ENCODE assay signal across 11 mouse cellular contexts in the genomic region with DNA sequence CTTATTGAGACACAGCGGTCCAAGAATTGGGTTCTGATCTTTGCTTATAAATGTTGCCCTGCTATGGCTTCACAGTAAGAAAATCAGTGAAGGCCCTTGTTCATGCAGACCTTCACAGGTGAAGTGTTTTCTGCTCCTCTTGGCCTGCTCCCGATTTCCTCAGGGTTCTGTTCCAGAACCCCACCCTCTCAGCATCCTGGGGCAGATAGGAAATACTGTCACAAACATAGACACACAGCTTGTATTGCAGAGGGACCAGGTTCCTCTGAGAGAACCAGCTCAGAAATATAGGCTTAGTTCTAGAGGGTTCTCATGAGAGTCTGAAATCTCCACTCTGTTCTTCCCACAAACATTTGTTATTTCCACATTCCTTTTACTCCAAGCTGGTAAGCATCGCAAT. TPM values are rescaled to one million over a fixed set of nuclear protein-coding genes. Genes with fewer than 3 reads are reported as not detected.
DNase-seq lines count a peak whose midpoint lies in the region; ATAC-seq lines count a peak whose summit lies in the region.
"Had no signal": no experiment of that assay in that cellular context is flagged by ENCODE, and none has a peak within 500 bp of the region (broad histone marks: within the 10 kb centered on the region; RNA-seq: fewer than 3 reads in every experiment).

No protein-coding gene starts in this region.

- DNase-seq in heart, postnatal 10 days = no peak
- DNase-seq in lung, postnatal 25 days (ENCODE audit: low spot score) = no peak
- no peak for DNase-seq in adrenal gland, postnatal 4 days (ENCODE audit: low spot score in 2 of 2)
- DNase-seq in layer of hippocampus, adult 18-20 months (ENCODE audit: low spot score in 2 of 2) = no peak

- no peaks in the 10 kb centered on the region for H3K36me3 ChIP-seq in heart, embryonic 12.5 days
- no peaks in the 10 kb centered on the region for H3K36me3 ChIP-seq in lung, embryonic 15.5 days
- no peaks in the 10 kb centered on the region for H3K36me3 ChIP-seq in heart, embryonic 15.5 days
- no peaks in the 10 kb centered on the region for H3K36me3 ChIP-seq in stomach, embryonic 15.5 days

- H3K9ac ChIP-seq in heart, embryonic 12.5 days = no peak overlapping the region
- no peak overlapping the region for H3K9ac ChIP-seq in lung, embryonic 15.5 days
- H3K9ac ChIP-seq in heart, embryonic 15.5 days = no peak overlapping the region
- no peak overlapping the region for H3K9ac ChIP-seq in stomach, embryonic 15.5 days
- H3K9ac ChIP-seq: neural tube, embryonic 12.5 days had no signal

- intact Hi-C loops in heart, postnatal 10 days (cut with DNase I) = loop anchor here (2.0 kb wide), 1 partner anchor 15 kb away; no protein-coding TSS in a partner anchor

- no peaks in the 10 kb centered on the region for H3K9me3 ChIP-seq in heart, embryonic 12.5 days (replicated peaks)
- H3K9me3 ChIP-seq in lung, embryonic 15.5 days = no peaks in the 10 kb centered on the region
- H3K9me3 ChIP-seq in heart, embryonic 15.5 days (replicated peaks) = no peaks in the 10 kb centered on the region
- H3K9me3 ChIP-seq in stomach, embryonic 15.5 days = no peaks in the 10 kb centered on the region
- H3K9me3 ChIP-seq: forebrain, embryonic 10.5 days; megakaryocyte, embryonic 14.5 days; neural tube, embryonic 12.5 days had no signal

- H3K4me1 ChIP-seq in heart, embryonic 12.5 days (replicated peaks) = peaks cover 72% of the 10 kb centered on the region
- H3K4me1 ChIP-seq in lung, embryonic 15.5 days = peaks cover 34% of the 10 kb centered on the region
- peaks cover 61% of the 10 kb centered on the region for H3K4me1 ChIP-seq in heart, embryonic 15.5 days (replicated peaks)
- H3K4me1 ChIP-seq in stomach, embryonic 15.5 days = peaks cover 18% of the 10 kb centered on the region

- H3K27me3 ChIP-seq in heart, embryonic 12.5 days (replicated peaks) = no peaks in the 10 kb centered on the region
- no peaks in the 10 kb centered on the region for H3K27me3 ChIP-seq in lung, embryonic 15.5 days
- H3K27me3 ChIP-seq in heart, embryonic 15.5 days = no peaks in the 10 kb centered on the region
- H3K27me3 ChIP-seq in stomach, embryonic 15.5 days (replicated peaks) = no peaks in the 10 kb centered on the region
- H3K27me3 ChIP-seq: megakaryocyte, embryonic 14.5 days; neural tube, embryonic 12.5 days had no signal

- peak overlapping the region; percentile 85 for H3K27ac ChIP-seq in heart, embryonic 12.5 days (ENCODE audit: poor library complexity, severe bottlenecking)
- peak overlapping the region; percentile 88 for H3K27ac ChIP-seq in lung, embryonic 15.5 days
- peak overlapping the region; percentile 68 for H3K27ac ChIP-seq in heart, embryonic 15.5 days
- H3K27ac ChIP-seq in stomach, embryonic 15.5 days = peak overlapping the region; percentile 8; the same call in 1 of the 2 replicates
- H3K27ac ChIP-seq: forebrain, embryonic 10.5 days; neural tube, embryonic 12.5 days had no signal

- 84% methylated on average over 3 of the region's 3 CpGs for WGBS in heart, embryonic 12.5 days
- 66% methylated on average over 3 of the region's 3 CpGs for WGBS in lung, embryonic 15.5 days
- 74% methylated on average over 3 of the region's 3 CpGs for WGBS in heart, embryonic 15.5 days
- 86% methylated on average over 3 of the region's 3 CpGs for WGBS in stomach, embryonic 15.5 days

- H3K4me3 ChIP-seq in heart, embryonic 12.5 days = no peak overlapping the region
- H3K4me3 ChIP-seq in lung, embryonic 15.5 days = no peak overlapping the region
- H3K4me3 ChIP-seq in heart, embryonic 15.5 days = no peak overlapping the region
- H3K4me3 ChIP-seq in stomach, embryonic 15.5 days (replicated peaks) = no peak overlapping the region
- H3K4me3 ChIP-seq: forebrain, embryonic 10.5 days; neural tube, embryonic 12.5 days had no signal

- no peak for ATAC-seq in heart, embryonic 12.5 days (ENCODE audit: insufficient number of reproducible peaks, low FRiP score)
- ATAC-seq in lung, embryonic 15.5 days (ENCODE audit: borderline replicate concordance, extremely low read depth, low FRiP score, low TSS enrichment) = no peak
- no peak for ATAC-seq in heart, embryonic 15.5 days (replicated peaks; ENCODE audit: insufficient number of reproducible peaks, insufficient read depth, low FRiP score, low read depth)
- no peak for ATAC-seq in stomach, embryonic 15.5 days (ENCODE audit: insufficient read depth, low FRiP score, low read depth)

- H3K4me2 ChIP-seq in heart, embryonic 12.5 days = no peak overlapping the region
- H3K4me2 ChIP-seq in lung, embryonic 15.5 days = no peak overlapping the region
- H3K4me2 ChIP-seq in heart, embryonic 15.5 days = no peak overlapping the region
- H3K4me2 ChIP-seq in stomach, embryonic 15.5 days = no peak overlapping the region
- H3K4me2 ChIP-seq: neural tube, embryonic 12.5 days had no signal

RNA-seq across cellular contexts. Expression of gene Rapgef1, which starts 14.3 kb away (rescaled TPM):
- polyA plus RNA-seq in heart, embryonic 12.5 days (2016; fragmentation: Nextera tagmentation; extraction: Ambion mirVana) = 13.2 and 14.5 TPM in 2 replicates
- 100 to 1,000 TPM in 1 of 2 experiments, 10 to 100 TPM in 1; 92.7 to 102 TPM for total RNA-seq in heart, postnatal 10 days (2021)
- polyA plus RNA-seq in lung, embryonic 15.5 days (2015; fragmentation: Nextera tagmentation; extraction: Ambion mirVana) = 14.2 and 15.0 TPM in 2 replicates
- 11.6 and 15.5 TPM in 2 replicates for polyA plus RNA-seq in heart, embryonic 15.5 days (2015; fragmentation: Nextera tagmentation; extraction: Ambion mirVana)
- polyA plus RNA-seq in stomach, embryonic 15.5 days (2015; fragmentation: Nextera tagmentation; extraction: Ambion mirVana) = 12.7 and 14.5 TPM in 2 replicates
- total RNA-seq in adrenal gland, postnatal 4 days (2021) = 10 to 100 TPM; 64.6 to 65.1 TPM
- total RNA-seq in layer of hippocampus, adult 18-20 months (2021) = 10 to 100 TPM; 83.8 to 88.5 TPM

Comparison
In these comparisons a context has a peak if more than half of its experiments do, and no peak if none do; other contexts are left out.
1. H3K27ac ChIP-seq: peak in every context shown above with its lines; median percentile 88 in lung, embryonic 15.5 days; 85 in heart, embryonic 12.5 days; 68 in heart, embryonic 15.5 days; 8 in stomach, embryonic 15.5 days.